Mouse (Mus musculus): Measurements from ENCODE around the gene Sarnp. TPM values are rescaled to one million over a fixed set of nuclear protein-coding genes. Genes with fewer than 3 reads are reported as not detected.
A peak's percentile ranks its signal among the peaks of the same experiment; 100 is the strongest.

Gene Sarnp
- total RNA-seq (2021), result 10 to 100 TPM; 52.7 to 55.8 TPM
- 1.3 and 1.5 TPM in 2 replicates for polyA plus RNA-seq (2012; rRNA removed)
- long read RNA-seq, transcript Sarnp-201 (11 exons, 918 nt), result major isoform, 54 of 91 reads
- long read RNA-seq, partial matches to known transcripts, result 1 of 91 reads
- long read RNA-seq, other reads (novel, unspliced or antisense), result 36 of 91 reads

DNA sequence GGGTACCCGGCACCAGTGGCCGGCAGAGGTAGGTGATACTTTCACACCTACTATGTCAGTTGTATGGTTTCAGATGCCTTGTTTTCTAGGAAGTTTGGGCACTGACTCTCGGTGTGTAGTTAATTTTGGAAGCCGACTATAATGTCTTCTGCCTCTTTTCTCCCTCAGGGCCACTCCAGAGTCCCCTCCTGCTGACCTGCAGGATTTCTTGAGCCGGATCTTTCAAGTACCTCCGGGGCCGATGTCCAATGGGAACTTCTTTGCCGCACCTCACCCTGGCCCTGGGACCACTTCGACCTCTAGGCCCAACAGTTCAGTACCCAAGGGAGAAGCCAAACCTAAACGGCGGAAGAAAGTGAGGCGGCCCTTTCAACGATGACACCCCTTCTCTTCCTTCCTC lies at the start of gene Sarnp:
Gene Sarnp (plus strand): TSS at position 301 of the 400 bp plus-strand sequence.
- DNase-seq, result no peak

GRCm38 (mm10) chr10:128772895-128773294 lies 44.2 kb upstream of the Sarnp start:
- DNase-seq, result no peak

GRCm38 (mm10) chr10:128773685-128774084 lies 43.4 kb upstream of the Sarnp start:
- no peak for DNase-seq

DNA sequence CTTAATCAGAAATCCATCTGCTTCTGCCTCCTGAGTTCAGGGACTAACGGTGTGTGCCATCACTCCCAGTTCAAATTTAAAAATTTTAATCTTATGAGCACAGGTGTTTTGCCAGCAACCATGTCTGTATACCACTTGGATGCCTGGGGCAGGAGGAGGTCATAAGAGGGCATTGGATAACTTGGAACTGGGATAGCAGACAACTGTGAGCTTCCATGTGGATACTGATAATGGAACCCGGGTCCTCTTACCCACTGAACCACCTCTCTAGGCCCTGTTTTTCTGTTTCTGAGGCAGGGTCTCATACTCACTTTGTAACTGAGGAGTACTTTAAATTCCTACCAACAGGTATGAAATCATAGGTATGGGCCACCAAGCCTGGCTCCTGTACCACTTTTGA lies 38.7 kb upstream of the Sarnp start:
- DNase-seq, result no peak

DNA sequence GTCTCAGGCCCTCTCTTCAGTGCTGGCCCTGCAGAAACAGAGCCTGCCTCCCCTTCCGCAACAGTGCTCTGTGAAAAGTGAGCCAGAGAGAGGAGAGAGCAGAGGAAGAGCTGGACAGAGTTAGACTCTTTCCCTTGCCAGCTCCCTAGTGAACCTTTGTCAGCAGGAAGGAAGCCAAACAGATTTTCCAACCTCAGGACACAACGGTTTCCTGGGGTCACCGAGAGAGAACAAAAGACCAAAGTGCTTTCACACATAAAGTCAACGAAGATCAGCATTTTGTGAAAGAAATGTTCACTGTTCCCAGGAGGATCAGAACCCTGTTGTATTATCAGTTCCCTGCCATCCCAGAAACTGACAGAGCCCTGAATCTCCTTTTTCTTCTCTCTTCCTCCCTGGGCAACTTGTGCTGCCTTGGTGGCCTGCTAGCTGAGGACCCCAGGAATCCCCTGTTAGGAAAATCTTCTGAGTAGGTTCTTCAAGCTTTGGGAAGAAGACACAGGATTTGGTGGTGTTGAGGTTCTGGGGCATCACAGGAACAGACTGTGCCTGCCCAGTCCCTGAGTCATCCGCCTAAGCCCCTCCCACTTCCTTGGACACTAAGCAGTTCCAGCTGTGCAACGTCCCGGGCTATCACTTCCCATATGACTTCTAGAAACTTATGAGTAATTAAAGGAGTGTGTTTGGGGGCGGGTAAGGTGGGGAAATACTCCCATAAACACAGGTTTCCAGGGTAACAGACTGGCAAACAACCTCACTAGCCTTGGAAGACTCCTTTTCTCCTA lies 37.9 kb upstream of the Sarnp start:
- DNase-seq, result peak; percentile 85

DNA sequence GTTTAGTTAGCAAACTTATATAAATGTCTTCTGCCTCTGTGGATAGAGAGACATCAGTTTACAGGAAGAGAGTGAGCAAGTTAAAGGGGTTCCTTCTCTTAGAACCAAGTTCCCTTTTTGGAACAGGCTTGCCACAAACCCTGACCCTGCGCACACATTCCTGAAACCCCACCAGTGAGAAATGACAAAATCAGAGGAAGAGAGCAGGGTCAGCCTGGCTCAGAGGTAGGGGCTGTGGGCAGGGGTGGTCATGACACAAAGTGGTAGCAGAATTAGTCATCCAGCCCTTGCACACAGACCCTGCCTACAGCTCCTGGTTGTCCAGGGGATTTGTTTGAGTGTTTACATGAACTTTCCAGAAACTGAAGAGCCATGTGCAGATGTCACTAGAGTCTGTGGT lies 36.9 kb upstream of the Sarnp start:
- no peak for DNase-seq

GRCm38 (mm10) chr10:128790398-128791124 lies 26.6 kb upstream of the Sarnp start, which contains the start of gene Mmp19:
Gene Mmp19 (plus strand): TSS chr10:128790910.
- DNase-seq, result peak; percentile 80

DNA sequence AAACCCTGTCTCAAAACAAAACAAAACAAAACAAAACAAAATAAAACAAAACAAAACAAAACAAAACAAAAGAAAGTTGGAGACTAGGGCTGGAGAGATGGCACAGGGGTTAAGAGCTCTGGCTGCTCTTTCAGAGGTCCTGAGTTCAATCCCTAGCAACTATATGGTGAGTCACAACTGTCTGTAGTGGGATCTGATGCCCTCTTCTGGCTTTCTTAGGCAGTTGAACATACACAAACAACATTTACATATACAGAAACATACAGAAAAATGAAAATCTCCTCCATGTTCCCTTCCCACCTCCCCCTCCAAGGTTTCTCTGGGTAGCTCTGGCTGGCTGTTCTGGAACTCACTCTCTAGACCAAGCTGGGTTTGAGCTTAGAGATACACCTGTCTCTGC lies 25.1 kb upstream of the Sarnp start:
- DNase-seq, result no peak

DNA sequence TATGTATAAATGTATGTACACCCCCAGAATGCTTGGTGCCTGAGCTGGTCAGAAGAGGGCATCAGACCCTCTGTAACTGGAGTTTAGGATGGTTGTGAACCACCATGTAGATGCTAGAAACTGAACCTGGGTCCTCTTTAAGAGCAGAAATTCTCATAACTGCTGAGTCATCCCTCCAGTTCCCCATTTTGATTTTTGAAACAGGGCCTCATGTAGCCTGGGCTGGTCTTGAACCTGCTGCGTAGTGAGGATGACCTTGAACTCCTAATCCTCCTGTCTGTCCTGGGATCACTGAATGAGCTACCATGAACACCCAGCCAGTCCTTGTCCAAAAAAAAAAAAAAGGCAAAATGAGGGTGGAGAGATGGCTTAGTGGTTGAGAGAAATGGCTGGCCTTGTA lies 23.9 kb upstream of the Sarnp start:
- DNase-seq, result no peak

DNA sequence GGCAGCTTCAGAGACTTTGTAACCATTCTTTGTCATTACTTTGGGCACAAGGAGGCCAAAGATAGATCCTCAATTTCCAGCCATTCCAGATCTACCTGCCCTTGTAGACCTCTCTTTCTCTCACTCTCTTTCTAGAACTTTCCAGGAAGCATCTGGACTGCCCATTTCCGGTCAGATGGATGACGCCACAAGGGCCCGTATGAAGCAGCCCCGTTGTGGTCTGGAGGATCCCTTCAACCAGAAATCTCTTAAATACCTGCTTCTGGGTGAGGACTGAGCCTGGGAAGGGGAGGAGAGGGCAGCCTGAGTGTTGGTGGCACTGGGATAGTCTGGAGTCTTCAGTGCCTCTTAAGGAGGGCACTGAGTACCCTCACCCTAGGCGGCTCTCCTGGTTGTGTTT lies 22.7 kb upstream of the Sarnp start:
- no peak for DNase-seq

GRCm38 (mm10) chr10:128795581-128795980 lies 21.6 kb upstream of the Sarnp start:
- no peak for DNase-seq

- DNase-seq, result no peak
Observed at GRCm38 (mm10) chr10:128798676-128799075, 18.5 kb upstream of the Sarnp start.

GRCm38 (mm10) chr10:128801981-128802495 lies 15.1 kb upstream of the Sarnp start:
- no peak for DNase-seq

GRCm38 (mm10) chr10:128802956-128803355 lies 14.2 kb upstream of the Sarnp start:
- DNase-seq, result no peak

DNA sequence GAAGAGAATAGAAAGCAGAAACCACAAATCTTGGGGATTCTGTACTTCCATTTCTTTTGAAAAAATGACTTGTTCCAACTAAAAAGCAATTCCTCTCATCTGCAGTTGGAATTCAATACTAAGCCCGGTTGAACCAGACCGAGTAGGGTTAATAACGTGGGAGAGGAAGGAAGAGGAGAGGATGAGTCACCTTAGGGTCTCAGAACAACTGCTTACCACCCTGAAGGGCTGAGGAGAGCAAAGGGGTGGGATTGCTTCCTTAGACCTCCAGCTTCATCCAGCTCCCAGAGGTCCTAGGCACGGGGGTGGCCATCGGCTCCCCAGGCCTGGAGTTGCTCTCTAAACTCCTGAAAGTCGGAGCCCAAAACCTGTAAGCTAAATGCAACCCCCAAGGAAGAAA lies 13.8 kb upstream of the Sarnp start:
- DNase-seq, result no peak

- peak; percentile 68 for DNase-seq
Observed at GRCm38 (mm10) chr10:128803771-128804270, 13.3 kb upstream of the Sarnp start, which contains the start of gene Dnajc14. Gene Dnajc14 (plus strand): TSS chr10:128804062.

DNA sequence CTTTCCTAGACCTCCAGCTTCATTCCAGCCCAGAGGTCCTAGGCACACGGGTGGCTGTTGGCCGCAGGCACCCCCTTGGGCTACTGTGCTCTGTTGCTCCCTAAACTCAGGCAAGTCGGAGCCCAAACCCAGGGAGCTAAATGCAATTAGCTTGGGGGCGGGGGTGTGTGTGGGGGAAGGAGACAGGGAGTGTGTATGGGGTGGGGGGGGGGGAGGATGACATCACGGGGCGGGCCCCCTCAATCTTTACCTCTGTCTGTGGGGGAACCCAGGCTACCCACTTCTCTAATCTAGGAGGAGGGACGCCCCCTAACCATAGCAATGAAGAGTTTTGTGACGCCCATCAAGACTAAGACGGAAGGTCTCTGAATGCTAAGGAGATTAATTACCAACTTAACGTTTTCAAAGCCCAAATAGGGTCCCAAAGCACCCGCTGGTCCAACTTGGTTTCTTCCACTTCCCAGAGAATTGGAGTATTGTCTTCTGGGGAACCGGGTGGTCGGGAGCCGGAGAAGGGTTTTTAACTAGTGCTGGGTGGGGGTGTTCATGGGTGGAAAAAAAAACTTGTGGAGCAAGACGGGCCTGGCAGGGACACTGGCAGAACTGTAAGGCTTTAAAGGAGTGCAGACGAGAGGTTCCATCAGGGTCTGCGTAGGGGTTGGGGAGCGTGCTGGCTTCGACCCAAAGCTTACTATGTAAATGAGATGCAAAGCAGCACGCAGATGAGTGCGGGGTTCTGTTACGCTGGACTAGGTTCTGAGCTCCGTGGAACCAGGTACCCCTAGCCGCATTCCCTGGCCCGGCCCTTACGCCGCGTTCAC lies 12.7 kb upstream of the Sarnp start, which contains the start of gene Tmem198b:
Gene Tmem198b (minus strand): TSS at position 100 of the 821 bp plus-strand sequence.
- peak; percentile 74 for DNase-seq

- DNase-seq, result peak; percentile 98
Observed at GRCm38 (mm10) chr10:128805092-128806000, 11.8 kb upstream of the Sarnp start.

- DNase-seq, result no peak
Observed at GRCm38 (mm10) chr10:128806086-128806485, 11.0 kb upstream of the Sarnp start.

DNA sequence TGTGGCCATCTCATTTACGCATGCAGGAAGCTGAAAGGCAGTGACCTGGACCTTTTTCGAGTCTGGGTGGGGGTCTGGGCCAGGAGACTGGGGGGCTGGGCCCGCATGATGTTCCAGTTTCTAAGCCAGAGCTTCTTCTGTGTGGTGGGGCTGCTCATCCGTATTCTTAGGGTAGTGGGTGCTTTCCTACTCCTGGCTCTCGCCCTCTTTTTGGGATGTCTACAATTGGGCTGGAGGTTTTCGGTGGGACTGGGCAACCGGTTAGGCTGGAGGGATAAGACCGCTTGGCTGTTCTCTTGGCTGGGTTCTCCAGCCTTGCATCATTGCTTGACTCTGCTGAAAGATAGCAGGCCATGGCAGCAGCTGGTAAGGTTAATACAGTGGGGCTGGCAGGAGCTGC lies 10.1 kb upstream of the Sarnp start:
- DNase-seq, result no peak
